9 mouse cellular contexts compared by ENCODE assay signal in genomic region chr9:10904616-10905363, GRCm38 (mm10). TPM values are rescaled to one million over a fixed set of nuclear protein-coding genes. Genes with fewer than 3 reads are reported as not detected.
A peak's percentile ranks its signal among the peaks of the same experiment; 100 is the strongest.
DNase-seq lines count a peak whose midpoint lies in the region; ATAC-seq and TF ChIP-seq lines count a peak whose summit lies in the region.
"Had no signal": no experiment of that assay in that cellular context is flagged by ENCODE, and none has a peak within 500 bp of the region (broad histone marks: within the 10 kb centered on the region; RNA-seq: fewer than 3 reads in every experiment).

Gene Cntn5 (minus strand): TSS chr9:10904775.

- ATAC-seq in lung, embryonic 14.5 days (ENCODE audit: insufficient read depth), result peak; percentile 35; the same call in 1 of the 2 replicates
- peak; percentile 72 for ATAC-seq in embryonic facial prominence, embryonic 13.5 days (ENCODE audit: insufficient number of reproducible peaks, insufficient read depth, low FRiP score, low TSS enrichment, low read depth)
- ATAC-seq in midbrain, embryonic 14.5 days (ENCODE audit: low FRiP score, low TSS enrichment), result peak; percentile 90
- ATAC-seq in megakaryocyte-erythroid progenitor cell, adult 5-6 weeks (replicated peaks; ENCODE audit: low FRiP score, low TSS enrichment, poor library complexity, severe bottlenecking), result no peak

- no peak for TF ChIP-seq POLR2A in heart, adult 2 months (IDR thresholded peaks at IDR 0.05; ENCODE audit: insufficient read depth, low read depth, low read length)

- DNase-seq in lung, embryonic 14.5 days, result peak; percentile 29
- DNase-seq in lung, postnatal 25 days (ENCODE audit: low spot score), result no peak
- DNase-seq in layer of hippocampus, adult 2 months (ENCODE audit: low spot score in 2 of 2), result peak; percentile 63 to 65
- DNase-seq in midbrain, embryonic 14.5 days, result peak; percentile 88
- DNase-seq in gastrocnemius, adult 8-10 months (ENCODE audit: low spot score in 2 of 2), result no peak
- DNase-seq in heart, adult 2 months, result no peak

- peaks cover 8% of the 10 kb centered on the region for H3K27me3 ChIP-seq in lung, embryonic 14.5 days (ENCODE audit: insufficient read depth, low read length)
- H3K27me3 ChIP-seq in embryonic facial prominence, embryonic 13.5 days, result peaks cover 10% of the 10 kb centered on the region
- no peaks in the 10 kb centered on the region for H3K27me3 ChIP-seq in midbrain, embryonic 14.5 days (ENCODE audit: control insufficient read depth, insufficient read depth, low read length)
- H3K27me3 ChIP-seq in heart, adult 2 months (ENCODE audit: control insufficient read depth, insufficient read depth, low read length), result no peaks in the 10 kb centered on the region

- WGBS in lung, embryonic 14.5 days, result 2% methylated on average over 28 of the region's 28 CpGs
- WGBS in embryonic facial prominence, embryonic 13.5 days, result 3% methylated on average over 28 of the region's 28 CpGs
- WGBS in midbrain, embryonic 14.5 days, result 3% methylated on average over 28 of the region's 28 CpGs
- WGBS in heart, adult 2 months, result 4% methylated on average over 28 of the region's 28 CpGs

- intact Hi-C loops in heart, adult 2 months (cut with DNase I), result no loop called here

- TF ChIP-seq EP300 in heart, adult 2 months (IDR thresholded peaks at IDR 0.05; ENCODE audit: insufficient read depth, low read depth, low read length), result no peak

- no peak within 1 kb of the TSS for H3K9ac ChIP-seq in lung, embryonic 14.5 days
- H3K9ac ChIP-seq in embryonic facial prominence, embryonic 13.5 days, result peak within 1 kb of the TSS; percentile 52
- peak within 1 kb of the TSS; percentile 60 for H3K9ac ChIP-seq in midbrain, embryonic 14.5 days (replicated peaks; ENCODE audit: low read length)
- H3K9ac ChIP-seq in heart, adult 2 months (ENCODE audit: low read depth, low read length), result no peak within 1 kb of the TSS

- no peak within 1 kb of the TSS for H3K27ac ChIP-seq in lung, embryonic 14.5 days (ENCODE audit: low read depth)
- no peak within 1 kb of the TSS for H3K27ac ChIP-seq in embryonic facial prominence, embryonic 13.5 days
- H3K27ac ChIP-seq in layer of hippocampus, adult 2 months, result peak within 1 kb of the TSS; percentile 87
- H3K27ac ChIP-seq in midbrain, embryonic 14.5 days (replicated peaks; ENCODE audit: low read depth, low read length), result peak within 1 kb of the TSS; percentile 63
- no peak within 1 kb of the TSS for H3K27ac ChIP-seq in heart, adult 2 months

- H3K4me1 ChIP-seq in lung, embryonic 14.5 days (ENCODE audit: insufficient read depth), result no peaks in the 10 kb centered on the region
- H3K4me1 ChIP-seq in embryonic facial prominence, embryonic 13.5 days, result peaks cover 13% of the 10 kb centered on the region
- 0 out of 2 replicates have a peak, but pooled peaks cover 3% of the 10 kb centered on the region for H3K4me1 ChIP-seq in midbrain, embryonic 14.5 days (ENCODE audit: control insufficient read depth, insufficient read depth, low read length)
- no peaks in the 10 kb centered on the region for H3K4me1 ChIP-seq in heart, adult 2 months (ENCODE audit: control insufficient read depth, insufficient read depth, low read length)

- H3K4me3 ChIP-seq in lung, embryonic 14.5 days (ENCODE audit: low read depth, low read length), result 0 out of 2 replicates have a peak within 1 kb of the TSS, but pooled peaks have one; percentile 3
- peak within 1 kb of the TSS; percentile 41 for H3K4me3 ChIP-seq in embryonic facial prominence, embryonic 13.5 days
- H3K4me3 ChIP-seq in layer of hippocampus, adult 2 months, result peak within 1 kb of the TSS; percentile 59
- peak within 1 kb of the TSS; percentile 49 for H3K4me3 ChIP-seq in midbrain, embryonic 14.5 days (replicated peaks; ENCODE audit: low read depth, low read length)
- H3K4me3 ChIP-seq in heart, adult 2 months, result no peak within 1 kb of the TSS

- H3K9me3 ChIP-seq in lung, embryonic 14.5 days (ENCODE audit: low read depth, low read length), result no peaks in the 10 kb centered on the region
- no peaks in the 10 kb centered on the region for H3K9me3 ChIP-seq in embryonic facial prominence, embryonic 13.5 days
- no peaks in the 10 kb centered on the region for H3K9me3 ChIP-seq in midbrain, embryonic 14.5 days (ENCODE audit: control insufficient read depth, low read length)

- H3K79me2 ChIP-seq in heart, adult 2 months (replicated peaks; ENCODE audit: control insufficient read depth, insufficient read depth, low read length), result no peaks in the 10 kb centered on the region

- peak within 1 kb of the TSS; percentile 47 for H3K4me2 ChIP-seq in lung, embryonic 14.5 days
- peak within 1 kb of the TSS; percentile 81 for H3K4me2 ChIP-seq in embryonic facial prominence, embryonic 13.5 days
- H3K4me2 ChIP-seq in midbrain, embryonic 14.5 days (ENCODE audit: low read length), result peak within 1 kb of the TSS; percentile 82

- TF ChIP-seq CTCF in lung, embryonic 14.5 days (IDR thresholded peaks at IDR 0.05; ENCODE audit: low read depth), result no peak
- TF ChIP-seq CTCF in layer of hippocampus, adult 2 months (conservative IDR thresholded peaks at IDR 0.05), result no peak
- TF ChIP-seq CTCF in heart, adult 2 months (IDR thresholded peaks at IDR 0.05), result no peak

- no peaks in the 10 kb centered on the region for H3K36me3 ChIP-seq in lung, embryonic 14.5 days (ENCODE audit: insufficient read depth)
- no peaks in the 10 kb centered on the region for H3K36me3 ChIP-seq in embryonic facial prominence, embryonic 13.5 days
- no peaks in the 10 kb centered on the region for H3K36me3 ChIP-seq in midbrain, embryonic 14.5 days (ENCODE audit: control insufficient read depth, insufficient read depth, low read length)
- H3K36me3 ChIP-seq in heart, adult 2 months (ENCODE audit: control insufficient read depth, insufficient read depth, low read length), result no peaks in the 10 kb centered on the region

RNA-seq across cellular contexts. Expression of gene Cntn5, which starts in this region (rescaled TPM):
- polyA plus RNA-seq in lung, embryonic 14.5 days (2014; fragmentation: Nextera tagmentation; extraction: Ambion mirVana), result 0.42 TPM in 1 of 2 replicates, not detected in the other
- polyA plus RNA-seq in embryonic facial prominence, embryonic 13.5 days (2015; fragmentation: Nextera tagmentation; extraction: Ambion mirVana), result 3.4 and 6.1 TPM in 2 replicates
- 10 to 100 TPM; 11.3 to 12.2 TPM for total RNA-seq in layer of hippocampus, adult 2 months (2021)
- polyA plus RNA-seq in midbrain, embryonic 14.5 days (2014; fragmentation: Nextera tagmentation; extraction: Ambion mirVana), result 13.1 TPM in 2 replicates
- total RNA-seq in gastrocnemius, adult 8-10 months (2022), result not detected
- not detected in 2 replicates for total RNA-seq in megakaryocyte-erythroid progenitor cell, adult 5-6 weeks (2014; fragmentation: Nextera tagmentation)
- total RNA-seq in megakaryocyte-erythroid progenitor cell, adult 5-6 weeks (2017), result not detected in 2 replicates
- total RNA-seq in heart, adult 2 months (2021), result under 1 TPM; 0.29 to 0.48 TPM
- 0.21 and 0.59 TPM in 2 replicates for polyA plus RNA-seq in heart, adult 2 months (2012; rRNA removed)
- polyA plus RNA-seq: liver, embryonic 16.5 days had no signal

Comparison
In these comparisons a context has a peak if more than half of its experiments do, and no peak if none do; other contexts are left out.
1. RNA of gene Cntn5 (total RNA-seq): 11.3 to 12.2 TPM in layer of hippocampus, adult 2 months; 0.29 to 0.48 TPM in heart, adult 2 months, not detected in gastrocnemius, adult 8-10 months and not detected in megakaryocyte-erythroid progenitor cell, adult 5-6 weeks; every median in the first group is over 4 times any median in the second.
2. Peak in DNase-seq, ATAC-seq, H3K4me3 ChIP-seq and H3K4me2 ChIP-seq in lung, embryonic 14.5 days; RNA of the gene not detected or under 1 TPM.
3. DNase-seq: peak in layer of hippocampus, adult 2 months (2 of 2) and midbrain, embryonic 14.5 days (single experiment); none in lung, postnatal 25 days (single experiment), gastrocnemius, adult 8-10 months (0 of 2) and heart, adult 2 months (0 of 2).
4. H3K27ac ChIP-seq: peak in layer of hippocampus, adult 2 months (single experiment) and midbrain, embryonic 14.5 days (single experiment); none in lung, embryonic 14.5 days (single experiment), embryonic facial prominence, embryonic 13.5 days (single experiment) and heart, adult 2 months (single experiment).
5. H3K9ac ChIP-seq: peak in embryonic facial prominence, embryonic 13.5 days (single experiment) and midbrain, embryonic 14.5 days (single experiment); none in lung, embryonic 14.5 days (single experiment) and heart, adult 2 months (single experiment).
6. Peak in every context shown above with its lines, with median percentiles within 50 percentile points of each other: H3K4me2 ChIP-seq.